Mouse (Mus musculus) thymus, adult 2 months (tissue): ENCODE measurements at regions not wholly inside any gene's neighbourhood (a gene's known extent, or its start where the extent isn't known, plus 50 kb on each side); places are given as distances from the start of the nearest gene placed in this dataset.

Source experiments
- CTCF ChIP-seq: fragments of 200-500 bp; IDR thresholded peaks from 2 replicates; pipeline ENCODE4 v1.5.1; 2012; ENCODE audit warnings: mild to moderate bottlenecking, control low read depth, low read length, moderate library complexity, borderline replicate concordance; ENCODE audit not compliant: control insufficient read depth, poor library complexity, insufficient read depth; ENCODE audit errors: extremely low read depth
- POLR2A ChIP-seq: fragments of 200-500 bp; IDR thresholded peaks from 2 replicates; pipeline ENCODE4 v1.6.1; 2012; ENCODE audit warnings: mild to moderate bottlenecking, low read length, control low read depth, moderate library complexity; ENCODE audit not compliant: control insufficient read depth, poor library complexity, insufficient read depth; ENCODE audit errors: extremely low read depth

GRCm38 (mm10) chr3:148503432-148503831 is 486.9 kb downstream of the Adgrl2 start:
- no peak for TF ChIP-seq POLR2A
- TF ChIP-seq CTCF, result no peak
